Comparison of ENCODE assay signal across 8 mouse cellular contexts in genomic region chr16:17234499-17234895, GRCm38 (mm10). TPM values are rescaled to one million over a fixed set of nuclear protein-coding genes. Genes with fewer than 3 reads are reported as not detected.
A peak's percentile ranks its signal among the peaks of the same experiment; 100 is the strongest.
DNase-seq lines count a peak whose midpoint lies in the region; ATAC-seq and TF ChIP-seq lines count a peak whose summit lies in the region.

No protein-coding gene starts in this region.

- WGBS in embryonic facial prominence, embryonic 11.5 days, result 3% methylated on average over 12 of the region's 12 CpGs
- WGBS in hindbrain, embryonic 12.5 days, result 2% methylated on average over 12 of the region's 12 CpGs
- WGBS in neural tube, embryonic 15.5 days, result 3% methylated on average over 12 of the region's 12 CpGs

- H3K27ac ChIP-seq in embryonic facial prominence, embryonic 11.5 days (replicated peaks; ENCODE audit: low read depth, low read length), result 0 out of 2 replicates have a peak overlapping the region, but pooled peaks have one; percentile 80
- peak overlapping the region; percentile 95 for H3K27ac ChIP-seq in hindbrain, embryonic 12.5 days
- peak overlapping the region; percentile 96 for H3K27ac ChIP-seq in neural tube, embryonic 15.5 days (replicated peaks)

- peaks cover 63% of the 10 kb centered on the region for H3K4me1 ChIP-seq in G1E (ENCODE audit: insufficient read depth, low read depth, low read length)
- H3K4me1 ChIP-seq in embryonic facial prominence, embryonic 11.5 days (ENCODE audit: control insufficient read depth, insufficient read depth, low read length), result no peaks in the 10 kb centered on the region; the same call in none of the 2 replicates
- peaks cover 46% of the 10 kb centered on the region for H3K4me1 ChIP-seq in hindbrain, embryonic 12.5 days
- H3K4me1 ChIP-seq in neural tube, embryonic 15.5 days, result peaks cover 57% of the 10 kb centered on the region

- no peak for TF ChIP-seq CTCF in G1E (IDR thresholded peaks at IDR 0.05; ENCODE audit: low read depth, low read length)

- H3K9me3 ChIP-seq in G1E (replicated peaks), result peaks cover 4% of the 10 kb centered on the region; the same call in 1 of the 2 replicates
- H3K9me3 ChIP-seq in embryonic facial prominence, embryonic 11.5 days (replicated peaks; ENCODE audit: control insufficient read depth, low read length), result no peaks in the 10 kb centered on the region
- H3K9me3 ChIP-seq in hindbrain, embryonic 12.5 days (replicated peaks), result peaks cover 6% of the 10 kb centered on the region; the same call in 1 of the 2 replicates
- no peaks in the 10 kb centered on the region for H3K9me3 ChIP-seq in neural tube, embryonic 15.5 days (replicated peaks)

- peak overlapping the region; percentile 87 for H3K4me2 ChIP-seq in embryonic facial prominence, embryonic 11.5 days (ENCODE audit: low read depth, low read length)
- H3K4me2 ChIP-seq in hindbrain, embryonic 12.5 days (replicated peaks), result peak overlapping the region; percentile 76
- H3K4me2 ChIP-seq in neural tube, embryonic 15.5 days, result peak overlapping the region; percentile 82

- ATAC-seq in G1E (ENCODE audit: extremely low read depth, insufficient number of reproducible peaks, low FRiP score, poor library complexity, severe bottlenecking), result no peak
- no peak for ATAC-seq in embryonic facial prominence, embryonic 11.5 days (replicated peaks; ENCODE audit: insufficient number of reproducible peaks, low FRiP score, low TSS enrichment, low read depth)
- no peak for ATAC-seq in hindbrain, embryonic 12.5 days (ENCODE audit: low FRiP score)
- ATAC-seq in neural tube, embryonic 15.5 days (ENCODE audit: low FRiP score), result no peak

- H3K27me3 ChIP-seq in G1E (ENCODE audit: insufficient read depth, low read length), result no peaks in the 10 kb centered on the region
- H3K27me3 ChIP-seq in embryonic facial prominence, embryonic 11.5 days (ENCODE audit: control insufficient read depth, insufficient read depth, low read length), result no peaks in the 10 kb centered on the region
- no peaks in the 10 kb centered on the region for H3K27me3 ChIP-seq in hindbrain, embryonic 12.5 days
- no peaks in the 10 kb centered on the region for H3K27me3 ChIP-seq in neural tube, embryonic 15.5 days (replicated peaks)

- H3K9ac ChIP-seq in embryonic facial prominence, embryonic 11.5 days (replicated peaks; ENCODE audit: low read length), result peak overlapping the region; percentile 90
- H3K9ac ChIP-seq in hindbrain, embryonic 12.5 days, result peak overlapping the region; percentile 92
- H3K9ac ChIP-seq in neural tube, embryonic 15.5 days (replicated peaks), result peak overlapping the region; percentile 90

- peaks cover 34% of the 10 kb centered on the region for H3K36me3 ChIP-seq in G1E (replicated peaks)
- no peaks in the 10 kb centered on the region for H3K36me3 ChIP-seq in embryonic facial prominence, embryonic 11.5 days (replicated peaks; ENCODE audit: control insufficient read depth, insufficient read depth, low read depth, low read length)
- no peaks in the 10 kb centered on the region for H3K36me3 ChIP-seq in hindbrain, embryonic 12.5 days
- no peaks in the 10 kb centered on the region for H3K36me3 ChIP-seq in neural tube, embryonic 15.5 days

- peak overlapping the region; percentile 93 for H3K4me3 ChIP-seq in G1E (ENCODE audit: low read depth, low read length)
- H3K4me3 ChIP-seq in embryonic facial prominence, embryonic 11.5 days (ENCODE audit: low read depth, low read length), result peak overlapping the region; percentile 93
- H3K4me3 ChIP-seq in hindbrain, embryonic 12.5 days, result peak overlapping the region; percentile 62
- peak overlapping the region; percentile 90 for H3K4me3 ChIP-seq in neural tube, embryonic 15.5 days (replicated peaks)

- DNase-seq in adrenal gland, adult 2 months, result peak; percentile 20
- DNase-seq in adrenal gland, adult 8-10 months, result no peak
- DNase-seq in G1E (ENCODE audit: low spot score) (no peak), liver (peak; percentile 76)
- peak; percentile 72 for DNase-seq in embryonic facial prominence, embryonic 11.5 days (ENCODE audit: low spot score)
- DNase-seq in gastrocnemius, adult 8-10 months (ENCODE audit: low spot score in 2 of 2), result no peak

RNA-seq across cellular contexts. Expression of gene Hic2, which starts 1.1 kb away (rescaled TPM):
- 1 to 10 TPM; 2.4 to 2.7 TPM for total RNA-seq in adrenal gland, adult 2 months (2021)
- polyA plus RNA-seq in adrenal gland, adult 2 months (2012; rRNA removed), result 2.1 and 2.6 TPM in 2 replicates
- total RNA-seq in adrenal gland, adult 8-10 months (2022), result 1 to 10 TPM; 2.0 to 3.7 (median 3.4) TPM
- 25.1 and 25.6 TPM in 2 replicates for total RNA-seq in G1E (2014; fragmentation: Nextera tagmentation)
- total RNA-seq in G1E (2017), result 14.8 and 15.1 TPM in 2 replicates
- 21.4 and 22.0 TPM in 2 replicates for polyA plus RNA-seq in G1E (2012)
- 6.1 and 7.8 TPM in 2 replicates for polyA plus RNA-seq in embryonic facial prominence, embryonic 11.5 days (2014; fragmentation: Nextera tagmentation; extraction: Ambion mirVana)
- 12.3 and 13.8 TPM in 2 replicates for polyA plus RNA-seq in hindbrain, embryonic 12.5 days (2016; fragmentation: Nextera tagmentation; extraction: Ambion mirVana)
- 6.7 and 7.4 TPM in 2 replicates for polyA plus RNA-seq in neural tube, embryonic 15.5 days (2015; fragmentation: Nextera tagmentation; extraction: Ambion mirVana)
- 1 to 10 TPM; 1.1 to 1.5 (median 1.4) TPM for total RNA-seq in gastrocnemius, adult 8-10 months (2022)

RNA-seq across cellular contexts. Expression of gene Rimbp3, which starts 26.1 kb away (rescaled TPM):
- total RNA-seq in adrenal gland, adult 2 months (2021), result under 1 TPM in 1 of 2 experiments, not detected in 1; 0.07 TPM
- polyA plus RNA-seq in adrenal gland, adult 2 months (2012; rRNA removed), result not detected in 2 replicates
- total RNA-seq in adrenal gland, adult 8-10 months (2022), result under 1 TPM in 2 of 4 experiments, not detected in 2; 0.09 to 0.14 TPM
- 5.6 TPM in 2 replicates for total RNA-seq in G1E (2014; fragmentation: Nextera tagmentation)
- total RNA-seq in G1E (2017), result 1.6 and 2.1 TPM in 2 replicates
- 1.5 and 1.7 TPM in 2 replicates for polyA plus RNA-seq in G1E (2012)
- polyA plus RNA-seq in embryonic facial prominence, embryonic 11.5 days (2014; fragmentation: Nextera tagmentation; extraction: Ambion mirVana), result 0.41 and 0.47 TPM in 2 replicates
- 1.3 and 2.0 TPM in 2 replicates for polyA plus RNA-seq in hindbrain, embryonic 12.5 days (2016; fragmentation: Nextera tagmentation; extraction: Ambion mirVana)
- 1.9 and 2.1 TPM in 2 replicates for polyA plus RNA-seq in neural tube, embryonic 15.5 days (2015; fragmentation: Nextera tagmentation; extraction: Ambion mirVana)
- under 1 TPM in 2 of 4 experiments, not detected in 2; 0.05 TPM for total RNA-seq in gastrocnemius, adult 8-10 months (2022)

RNA-seq across cellular contexts. Expression of gene Ube2l3, which starts 32.0 kb away (rescaled TPM):
- 100 to 1,000 TPM; 198 to 273 TPM for total RNA-seq in adrenal gland, adult 2 months (2021)
- polyA plus RNA-seq in adrenal gland, adult 2 months (2012; rRNA removed), result 91.0 and 109 TPM in 2 replicates
- 100 to 1,000 TPM; 162 to 223 (median 198) TPM for total RNA-seq in adrenal gland, adult 8-10 months (2022)
- 356 and 455 TPM in 2 replicates for total RNA-seq in G1E (2014; fragmentation: Nextera tagmentation)
- 143 and 176 TPM in 2 replicates for total RNA-seq in G1E (2017)
- 96.3 and 111 TPM in 2 replicates for polyA plus RNA-seq in G1E (2012)
- polyA plus RNA-seq in embryonic facial prominence, embryonic 11.5 days (2014; fragmentation: Nextera tagmentation; extraction: Ambion mirVana), result 425 and 458 TPM in 2 replicates
- polyA plus RNA-seq in hindbrain, embryonic 12.5 days (2016; fragmentation: Nextera tagmentation; extraction: Ambion mirVana), result 346 and 373 TPM in 2 replicates
- polyA plus RNA-seq in neural tube, embryonic 15.5 days (2015; fragmentation: Nextera tagmentation; extraction: Ambion mirVana), result 288 and 306 TPM in 2 replicates
- 100 to 1,000 TPM; 119 to 134 (median 127) TPM for total RNA-seq in gastrocnemius, adult 8-10 months (2022)

RNA-seq across cellular contexts. Expression of gene Tmem191c, which starts 41.4 kb away (rescaled TPM):
- 1 to 10 TPM; 6.8 to 7.9 TPM for total RNA-seq in adrenal gland, adult 2 months (2021)
- 15.8 and 19.9 TPM in 2 replicates for polyA plus RNA-seq in adrenal gland, adult 2 months (2012; rRNA removed)
- 10 to 100 TPM in 3 of 4 experiments, 1 to 10 TPM in 1; 9.3 to 30.7 (median 19.6) TPM for total RNA-seq in adrenal gland, adult 8-10 months (2022)
- total RNA-seq in G1E (2014; fragmentation: Nextera tagmentation), result 4.5 and 5.1 TPM in 2 replicates
- total RNA-seq in G1E (2017), result 21.6 and 23.4 TPM in 2 replicates
- 27.8 and 32.7 TPM in 2 replicates for polyA plus RNA-seq in G1E (2012)
- polyA plus RNA-seq in embryonic facial prominence, embryonic 11.5 days (2014; fragmentation: Nextera tagmentation; extraction: Ambion mirVana), result 4.0 and 5.2 TPM in 2 replicates
- polyA plus RNA-seq in hindbrain, embryonic 12.5 days (2016; fragmentation: Nextera tagmentation; extraction: Ambion mirVana), result 19.6 and 23.0 TPM in 2 replicates
- 87.0 and 112 TPM in 2 replicates for polyA plus RNA-seq in neural tube, embryonic 15.5 days (2015; fragmentation: Nextera tagmentation; extraction: Ambion mirVana)
- total RNA-seq in gastrocnemius, adult 8-10 months (2022), result under 1 TPM in 3 of 4 experiments, not detected in 1; 0.58 to 0.91 (median 0.74) TPM

Comparison
In these comparisons a context has a peak if more than half of its experiments do, and no peak if none do; other contexts are left out.
1. DNase-seq: peak in adrenal gland, adult 2 months (single experiment), embryonic facial prominence, embryonic 11.5 days (single experiment) and liver (single experiment); none in adrenal gland, adult 8-10 months (single experiment), G1E (single experiment) and gastrocnemius, adult 8-10 months (0 of 2).
2. Peak in every context shown above with its lines, with median percentiles within 50 percentile points of each other: H3K4me3 ChIP-seq, H3K27ac ChIP-seq, H3K4me2 ChIP-seq and H3K9ac ChIP-seq.